Mouse (Mus musculus) adrenal gland, postnatal 25 days (tissue): Measurements from ENCODE around the gene Actl6b. TPM values are rescaled to one million over a fixed set of nuclear protein-coding genes. Genes with fewer than 3 reads are reported as not detected.
A peak's percentile ranks its signal among the peaks of the same experiment; 100 is the strongest.

Source experiments
- DNase-seq: peaks from one replicate; pipeline ENCODE4 v3.0.0; 2021; ENCODE audit warnings: mixed read lengths
- total RNA-seq: library from RNA; stranded (reverse); gene quantifications from 2 replicates; pipeline ENCODE4 v1.2.3, GENCODE M21; 2021

Actl6b gene
- total RNA-seq, 1 experiment from 2014 or later, result 6.4 TPM

GRCm38 (mm10) chr5:137565744-137566143 is 12.4 kb downstream of the Actl6b start:
- no peak for DNase-seq

- DNase-seq, result no peak
These were observed 13.1 kb downstream of the Actl6b start for GRCm38 (mm10) chr5:137566416-137566815.

- DNase-seq, result no peak
These were observed 15.0 kb downstream of the Actl6b start for GRCm38 (mm10) chr5:137568223-137568798.

- DNase-seq, result no peak
These were observed 15.7 kb downstream of the Actl6b start for GRCm38 (mm10) chr5:137569031-137569430.

- DNase-seq, result peak; percentile 51
These were observed 16.3 kb downstream of the Actl6b start, which contains the start of gene Tfr2 for GRCm38 (mm10) chr5:137569665-137570064. TSS of gene Tfr2 (plus strand) at chr5:137569840.

- DNase-seq, result no peak
These were observed 16.9 kb downstream of the Actl6b start for GRCm38 (mm10) chr5:137570181-137570580.

- no peak for DNase-seq
These were observed 17.6 kb downstream of the Actl6b start for GRCm38 (mm10) chr5:137570691-137571586.

GRCm38 (mm10) chr5:137574470-137574901 is 21.2 kb downstream of the Actl6b start:
- DNase-seq, result peak; percentile 68

GRCm38 (mm10) chr5:137580246-137580645 is 26.9 kb downstream of the Actl6b start:
- no peak for DNase-seq

GRCm38 (mm10) chr5:137582702-137583101 is 29.4 kb downstream of the Actl6b start:
- no peak for DNase-seq

GRCm38 (mm10) chr5:137583670-137584169 is 30.4 kb downstream of the Actl6b start:
- no peak for DNase-seq

GRCm38 (mm10) chr5:137584976-137585375 is 31.7 kb downstream of the Actl6b start:
- peak; percentile 75 for DNase-seq

- DNase-seq, result no peak
These were observed 37.2 kb downstream of the Actl6b start for GRCm38 (mm10) chr5:137590507-137590906.

GRCm38 (mm10) chr5:137595921-137596320 is 42.6 kb downstream of the Actl6b start:
- DNase-seq, result no peak

GRCm38 (mm10) chr5:137596601-137597261 is 43.4 kb downstream of the Actl6b start:
- DNase-seq, result no peak

- no peak for DNase-seq
These were observed 44.3 kb downstream of the Actl6b start for GRCm38 (mm10) chr5:137597625-137598024.

- DNase-seq, result no peak
These were observed 44.9 kb downstream of the Actl6b start for GRCm38 (mm10) chr5:137598100-137598826.

- no peak for DNase-seq
These were observed 46.3 kb downstream of the Actl6b start for GRCm38 (mm10) chr5:137599600-137599999.

- no peak for DNase-seq
These were observed 46.9 kb downstream of the Actl6b start for GRCm38 (mm10) chr5:137600281-137600618.

- peak; percentile 96 for DNase-seq
These were observed 47.5 kb downstream of the Actl6b start, which contains the start of gene Mospd3 for GRCm38 (mm10) chr5:137600619-137601364. TSS of gene Mospd3 (minus strand) at chr5:137601058.

- peak; percentile 23 for DNase-seq
These were observed 48.0 kb downstream of the Actl6b start for GRCm38 (mm10) chr5:137601365-137601729.
